Mouse (Mus musculus) liver, embryonic 14.5 days (tissue): ENCODE data around the gene Nebl. TPM values are rescaled to one million over a fixed set of nuclear protein-coding genes. Genes with fewer than 3 reads are reported as not detected.

Experiments used
- ATAC-seq: fragments of 200-750 bp; cut with Nextera tagmentation; 2 replicates; pipeline ENCODE4 v1.8.0; 2017; ENCODE audit warnings: moderate number of reproducible peaks, mild to moderate bottlenecking, moderate library complexity; ENCODE audit not compliant: insufficient read depth
- DNase-seq, 3 experiments: peaks; one replicate each; pipeline ENCODE4 v3.0.0-alpha.2; 2012 to 2013; ENCODE audit warnings: low read depth in 3 of 3, low spot score in 3 of 3
- H3K27ac ChIP-seq: fragments of 300-500 bp; sonication (generic); 2 replicates; pipeline ENCODE4 v1.5.1; 2014; ENCODE audit warnings: moderate library complexity, mild to moderate bottlenecking, control low read depth, inconsistent platforms
- H3K27me3 ChIP-seq: fragments of 300-500 bp; sonication (generic); 2 replicates; pipeline ENCODE4 v1.6.1; 2014; ENCODE audit warnings: mild to moderate bottlenecking, low read length, moderate library complexity; ENCODE audit not compliant: control insufficient read depth, insufficient read depth
- H3K36me3 ChIP-seq: fragments of 300-500 bp; sonication (generic); replicated peaks from 2 replicates; pipeline ENCODE4 v1.6.1; 2014; ENCODE audit warnings: low read depth; ENCODE audit not compliant: control insufficient read depth, insufficient read depth
- H3K4me1 ChIP-seq, 2 experiments: fragments of 200-500 bp in 1 of 2; fragments of 300-500 bp in 1 of 2; sonication (generic) in 1 of 2; replicated peaks; 2 replicates each; pipeline ENCODE4 v1.6.1; 2012 to 2014; ENCODE audit warnings: antibody characterized with exemption in 1 of 2, inconsistent platforms in 1 of 2, low read length in 1 of 2; ENCODE audit not compliant: control insufficient read depth in 2 of 2, insufficient read depth in 2 of 2
- H3K4me2 ChIP-seq: fragments of 300-500 bp; sonication (generic); 2 replicates; pipeline ENCODE4 v1.6.1; 2014; ENCODE audit warnings: low read depth, mild to moderate bottlenecking, control low read depth, moderate library complexity
- H3K4me3 ChIP-seq, 2 experiments: fragments of 200-500 bp in 1 of 2; fragments of 300-500 bp in 1 of 2; sonication (generic) in 1 of 2; 2 replicates each; pipeline ENCODE4 v1.5.1; 2012 to 2014; ENCODE audit warnings: low read depth in 2 of 2, low read length in 2 of 2, mild to moderate bottlenecking in 2 of 2, control low read depth in 1 of 2, inconsistent platforms in 1 of 2, moderate library complexity in 1 of 2; ENCODE audit not compliant: insufficient read depth in 1 of 2
- H3K9ac ChIP-seq: fragments of 300-500 bp; sonication (generic); replicated peaks from 2 replicates; pipeline ENCODE4 v1.6.1; 2014; ENCODE audit warnings: mild to moderate bottlenecking, control low read depth, moderate library complexity
- H3K9me3 ChIP-seq: fragments of 300-500 bp; sonication (generic); 2 replicates; pipeline ENCODE4 v1.6.1; 2016; ENCODE audit warnings: low read length, mixed read lengths; ENCODE audit not compliant: control insufficient read depth
- CTCF ChIP-seq: IDR thresholded peaks from 2 replicates; pipeline ENCODE4 v1.5.1; 2016; ENCODE audit warnings: antibody characterized with exemption, low read depth, control low read depth
- EP300 ChIP-seq: IDR thresholded peaks from 2 replicates; pipeline ENCODE4 v1.6.1; 2016; ENCODE audit warnings: antibody characterized with exemption, low read depth
- WGBS: fragments of 180-500 bp; shearing (Covaris S2); extraction: QIAGEN DNeasy Blood & Tissue Kit; methylation state at CpG from one replicate; pipeline ENCODE4 v1.1.7; 2014; ENCODE audit not compliant: insufficient replicate concordance; 5-methylcytosine and 5-hydroxymethylcytosine counted together
- polyA plus RNA-seq, 2 experiments: library from polyadenylated mRNA; depleted of rRNA in 1 of 2; stranded (reverse) in 1 of 2; unstranded in 1 of 2; fragments of >200 nt; fragmentation: Nextera tagmentation in 1 of 2; extraction: Ambion mirVana in 1 of 2; gene quantifications; 2 replicates each; pipeline versions ENCODE4 v1.2.1 to v1.2.3; 2012 to 2014

Nebl gene
- polyA plus RNA-seq, 2 experiments = 0.21 to 0.22 TPM

- no peaks in the 10 kb centered on the region for H3K27me3 ChIP-seq
- no peak overlapping the region for H3K27ac ChIP-seq
- H3K9me3 ChIP-seq = no peaks in the 10 kb centered on the region
- no peak overlapping the region for H3K4me2 ChIP-seq
- H3K9ac ChIP-seq = no peak overlapping the region
- no peak overlapping the region for H3K4me3 ChIP-seq
- no peak for TF ChIP-seq CTCF
- TF ChIP-seq EP300 = no peak
- ATAC-seq = no peak
- no peaks in the 10 kb centered on the region for H3K36me3 ChIP-seq
- DNase-seq = no peak
- no peaks in the 10 kb centered on the region for H3K4me1 ChIP-seq
Measured at GRCm38 (mm10) chr2:17453676-17454075, 277.6 kb downstream of the Nebl start.

- Histone ChIP-seq H3K4me3 (no peak overlapping the region), H3K27me3 (no peaks in the 10 kb centered on the region), H3K9ac (no peak overlapping the region), H3K4me1 (no peaks in the 10 kb centered on the region), H3K27ac (no peak overlapping the region), H3K4me2 (no peak overlapping the region), H3K9me3 (no peaks in the 10 kb centered on the region), H3K36me3 (no peaks in the 10 kb centered on the region)
- ATAC-seq (no peak), DNase-seq (no peak)
- TF ChIP-seq EP300 (no peak), CTCF (no peak)
Measured at GRCm38 (mm10) chr2:17448341-17448740, 282.9 kb downstream of the Nebl start.

GRCm38 (mm10) chr2:17443581-17443980 lies 287.7 kb downstream of the Nebl start:
- H3K4me2 ChIP-seq = no peak overlapping the region
- H3K9me3 ChIP-seq = no peaks in the 10 kb centered on the region
- H3K4me3 ChIP-seq = no peak overlapping the region
- 51% methylated on average over 7 of the region's 7 CpGs for WGBS
- no peaks in the 10 kb centered on the region for H3K27me3 ChIP-seq
- ATAC-seq (no peak), DNase-seq (no peak)
- no peak for TF ChIP-seq EP300
- no peak for TF ChIP-seq CTCF
- H3K27ac ChIP-seq = no peak overlapping the region
- H3K4me1 ChIP-seq = no peaks in the 10 kb centered on the region
- H3K36me3 ChIP-seq = no peaks in the 10 kb centered on the region
- H3K9ac ChIP-seq = no peak overlapping the region

- Histone ChIP-seq H3K9ac (no peak overlapping the region), H3K36me3 (no peaks in the 10 kb centered on the region), H3K9me3 (no peaks in the 10 kb centered on the region), H3K4me3 (no peak overlapping the region), H3K27ac (no peak overlapping the region), H3K4me1 (no peaks in the 10 kb centered on the region), H3K4me2 (no peak overlapping the region), H3K27me3 (no peaks in the 10 kb centered on the region)
- ATAC-seq (no peak), DNase-seq (no peak)
- TF ChIP-seq EP300 (no peak), CTCF (no peak)
- 30% methylated on average over 1 of the region's 1 CpGs for WGBS
Measured at GRCm38 (mm10) chr2:17438317-17438716, 292.9 kb downstream of the Nebl start.

GRCm38 (mm10) chr2:17436739-17437440 lies 294.4 kb downstream of the Nebl start:
- WGBS = 69% methylated on average over 10 of the region's 10 CpGs
- DNase-seq = no peak
- H3K27me3 ChIP-seq = no peaks in the 10 kb centered on the region
- no peak for TF ChIP-seq CTCF
- TF ChIP-seq EP300 = no peak
- no peak for ATAC-seq
- no peaks in the 10 kb centered on the region for H3K9me3 ChIP-seq
- H3K4me2 ChIP-seq = no peak overlapping the region
- no peaks in the 10 kb centered on the region for H3K4me1 ChIP-seq
- H3K27ac ChIP-seq = no peak overlapping the region
- no peak overlapping the region for H3K9ac ChIP-seq
- H3K36me3 ChIP-seq = no peaks in the 10 kb centered on the region
- H3K4me3 ChIP-seq = no peak overlapping the region
